Mouse (Mus musculus) lung, postnatal 4 days (tissue): ENCODE results near the gene Acot1.
A peak's percentile ranks its signal among the peaks of the same experiment; 100 is the strongest.
"Not testable (repeated sequence)": the region's sequence is repeated elsewhere in the genome, so short reads cannot be mapped to it uniquely, and the experiment has no call there.

Experiments
- DNase-seq, 2 experiments: peaks; one replicate each; pipeline ENCODE4 v3.0.0; 2021

Gene Acot1

DNA sequence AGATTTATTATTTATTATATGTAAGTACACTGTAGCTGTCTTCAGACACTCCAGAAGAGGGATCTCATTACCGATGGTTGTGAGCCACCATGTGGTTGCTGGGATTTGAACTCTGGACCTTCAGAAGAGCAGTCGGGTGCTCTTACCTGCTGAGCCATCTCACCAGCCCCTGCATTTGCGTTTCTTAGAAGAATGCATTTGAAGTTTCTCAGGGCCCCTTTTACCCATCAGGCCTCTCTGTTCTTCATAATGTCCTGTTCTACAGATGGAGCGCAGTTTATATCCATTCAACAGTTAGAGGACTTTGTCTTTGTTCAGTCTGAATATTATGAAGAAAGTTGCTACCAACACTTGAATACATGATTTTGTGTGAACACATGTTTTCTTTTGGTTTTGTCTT lies 13.0 kb downstream of the Acot1 start:
- DNase-seq, result not testable (repeated sequence)

DNA sequence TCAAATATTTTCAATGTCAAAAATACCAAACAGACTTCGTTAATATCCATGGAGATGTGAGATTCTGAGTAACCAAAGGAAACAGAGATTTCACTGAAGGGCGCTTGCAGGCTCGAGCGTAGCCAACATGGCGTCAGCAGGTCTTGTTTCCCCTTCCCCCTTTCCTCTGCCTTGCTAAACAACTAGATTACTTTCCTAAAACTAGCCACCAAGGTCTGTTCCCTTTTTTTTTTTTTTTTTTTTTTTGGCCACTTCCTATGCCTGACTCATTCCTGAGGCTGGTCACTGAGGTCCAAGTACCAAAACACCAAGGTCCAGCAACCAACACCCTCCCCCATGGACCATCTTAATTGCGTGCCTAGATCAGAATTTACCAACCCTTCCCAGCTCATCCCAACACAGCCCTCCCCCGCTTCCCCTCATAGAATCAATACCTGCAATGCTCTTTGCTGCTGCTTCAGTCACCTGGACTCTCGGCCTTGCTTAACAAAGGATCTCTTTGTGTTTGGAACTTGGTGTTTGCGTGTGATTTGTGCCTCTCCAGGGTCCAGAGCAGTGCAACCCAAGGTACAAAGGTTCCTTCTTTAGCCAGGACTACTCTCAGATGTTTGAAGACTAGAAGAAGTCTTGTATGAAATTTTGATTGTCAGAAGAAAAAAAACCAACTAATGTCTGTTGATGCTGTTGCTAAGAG lies 13.9 kb downstream of the Acot1 start:
- no peak for DNase-seq

DNA sequence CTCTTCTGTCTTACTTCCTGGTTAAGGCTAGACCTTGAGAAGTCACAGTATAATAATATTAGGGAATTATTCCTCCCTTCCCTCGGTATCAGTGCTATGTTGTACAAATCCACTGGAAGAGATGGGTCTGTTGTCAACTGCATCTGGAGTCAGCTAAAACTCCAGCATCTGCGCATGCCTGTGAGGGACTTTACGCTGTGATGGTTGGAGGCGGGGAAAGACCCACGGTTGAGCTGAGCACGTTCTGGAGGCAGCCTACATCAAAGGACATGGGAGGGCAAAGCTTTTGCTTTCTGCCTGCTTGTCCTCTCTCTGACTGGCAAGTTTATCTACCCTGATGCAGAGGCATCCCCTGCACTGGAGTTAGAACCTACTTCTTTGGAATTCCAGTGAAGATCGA lies 16.6 kb downstream of the Acot1 start:
- no peak for DNase-seq

DNA sequence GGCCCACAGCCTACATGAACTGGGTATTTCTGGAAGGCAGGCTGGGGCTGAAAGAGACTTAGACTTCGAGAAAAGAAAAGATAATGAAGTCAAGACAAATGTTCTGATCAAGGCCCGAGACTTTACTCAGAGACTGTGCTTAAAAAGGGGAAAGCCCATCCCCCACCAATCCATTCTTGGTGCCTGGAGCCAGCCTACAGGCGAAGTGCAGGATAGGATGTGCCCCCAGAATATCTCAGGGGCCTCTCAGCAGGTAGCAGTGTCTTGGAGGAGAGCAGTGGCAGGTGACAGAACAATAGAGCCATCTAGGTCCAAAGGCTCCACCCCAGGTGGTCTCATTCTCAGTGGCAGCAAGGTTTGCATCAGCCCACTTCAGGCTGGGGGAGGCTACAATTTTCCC lies 19.0 kb downstream of the Acot1 start:
- DNase-seq, result not testable (repeated sequence)

DNA sequence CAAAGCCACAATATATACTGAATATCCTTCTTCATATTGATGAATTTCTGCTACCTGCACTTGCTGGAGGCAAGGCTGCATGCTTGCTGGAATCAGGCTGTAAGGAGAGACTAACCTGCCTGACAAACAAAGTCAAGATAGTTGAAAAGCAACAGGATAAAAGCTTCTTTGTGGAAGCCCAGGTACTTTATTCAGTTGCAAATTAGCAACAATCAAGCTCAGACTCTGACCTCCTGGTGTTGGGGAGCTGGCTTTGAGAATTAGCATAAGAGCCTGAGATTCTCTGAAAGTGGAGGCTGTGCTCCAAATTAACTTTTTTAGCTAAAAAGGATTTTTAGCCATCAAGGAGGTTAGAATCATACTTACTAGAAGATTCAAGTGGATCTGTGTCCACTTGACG lies 19.8 kb downstream of the Acot1 start:
- not testable (repeated sequence) for DNase-seq

DNA sequence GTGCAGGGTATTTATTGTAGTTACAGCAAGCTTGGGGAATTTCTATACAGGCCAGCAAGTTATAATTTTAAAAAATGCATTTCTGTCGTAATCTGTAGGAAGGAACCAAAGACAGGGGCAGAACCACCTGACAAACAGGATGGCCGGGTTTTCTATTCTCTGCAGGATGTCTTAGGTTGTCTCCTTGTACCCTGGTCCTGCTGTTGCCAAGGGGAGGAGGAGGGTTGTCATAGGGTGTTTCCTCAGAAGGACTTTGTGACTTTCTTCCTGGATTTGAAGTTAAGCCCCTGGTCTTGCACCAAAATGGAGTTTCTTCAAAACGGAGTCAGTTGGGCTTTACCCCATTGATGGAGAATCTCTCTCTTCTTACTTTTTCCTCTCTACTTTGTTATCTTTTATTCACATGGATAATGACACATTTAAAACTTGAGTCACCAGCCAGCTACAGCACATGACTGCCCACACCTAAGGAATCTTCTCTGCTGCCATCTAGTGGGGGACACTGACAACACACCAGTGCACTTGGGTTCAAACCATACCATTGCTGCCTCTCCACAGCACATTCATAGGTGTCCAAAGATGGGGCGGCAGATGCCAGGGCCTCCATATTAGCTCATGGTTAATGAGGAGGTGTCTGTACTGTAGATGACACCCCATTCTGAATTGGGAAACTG lies 21.5 kb downstream of the Acot1 start:
- peak; percentile 57 to 83 for DNase-seq

DNA sequence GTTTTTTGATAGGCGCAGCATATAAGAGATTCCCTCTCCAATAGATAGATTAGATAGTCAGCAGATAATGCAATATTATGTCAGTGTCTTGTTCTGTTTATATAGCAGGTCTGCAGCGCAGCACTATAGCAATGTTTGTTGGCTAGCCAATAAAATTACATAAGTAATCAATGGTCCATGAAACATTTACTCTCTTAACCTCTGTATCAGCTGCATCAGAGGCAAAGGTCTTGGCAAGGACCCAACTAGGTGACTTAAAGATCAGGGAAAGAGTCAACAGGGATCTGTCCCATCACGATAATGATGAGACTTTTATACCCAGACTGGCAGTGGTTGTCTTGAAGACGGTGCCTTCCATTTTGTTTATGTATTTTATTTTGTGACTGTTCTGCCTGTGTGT lies 23.6 kb downstream of the Acot1 start:
- no peak for DNase-seq

DNA sequence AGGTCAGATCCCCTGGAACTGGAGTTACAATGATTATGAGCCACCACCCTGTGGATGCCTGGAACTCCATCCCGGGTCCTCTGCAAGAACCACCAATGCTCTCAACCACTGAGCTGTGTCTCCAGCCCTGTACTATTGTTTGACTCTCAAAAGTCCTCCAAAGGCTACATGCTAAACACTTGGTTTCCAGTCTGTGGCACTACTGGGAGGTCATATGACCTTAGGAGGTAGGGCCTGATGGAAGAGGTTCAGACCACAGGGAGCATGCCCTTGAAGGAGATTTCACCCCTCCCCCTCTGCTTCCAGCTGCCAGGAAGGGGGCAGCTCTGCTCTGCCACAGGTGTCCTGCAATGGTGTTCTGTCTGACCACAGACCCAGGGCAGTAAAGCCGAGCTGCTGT lies 24.0 kb downstream of the Acot1 start:
- DNase-seq, result not testable (repeated sequence)

DNA sequence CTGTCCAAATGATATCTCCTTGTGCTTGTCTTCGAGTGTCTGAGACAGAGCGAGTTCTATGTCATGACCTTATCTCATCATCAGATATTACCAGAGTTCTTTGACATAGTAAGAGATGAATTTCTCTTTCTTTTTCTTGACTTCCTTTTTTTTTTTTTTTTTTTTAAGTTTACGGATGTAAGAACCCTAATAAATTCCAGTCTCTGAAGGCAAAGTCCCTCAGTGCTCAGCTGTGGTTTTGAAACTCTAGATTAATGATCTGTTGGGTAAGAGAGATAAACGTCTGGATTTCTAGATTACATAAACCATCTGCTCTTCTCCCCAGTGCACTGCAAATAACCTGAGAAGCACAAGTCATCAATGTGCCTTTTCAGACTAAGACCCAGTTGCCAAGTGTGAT lies 24.8 kb downstream of the Acot1 start:
- no peak for DNase-seq

DNA sequence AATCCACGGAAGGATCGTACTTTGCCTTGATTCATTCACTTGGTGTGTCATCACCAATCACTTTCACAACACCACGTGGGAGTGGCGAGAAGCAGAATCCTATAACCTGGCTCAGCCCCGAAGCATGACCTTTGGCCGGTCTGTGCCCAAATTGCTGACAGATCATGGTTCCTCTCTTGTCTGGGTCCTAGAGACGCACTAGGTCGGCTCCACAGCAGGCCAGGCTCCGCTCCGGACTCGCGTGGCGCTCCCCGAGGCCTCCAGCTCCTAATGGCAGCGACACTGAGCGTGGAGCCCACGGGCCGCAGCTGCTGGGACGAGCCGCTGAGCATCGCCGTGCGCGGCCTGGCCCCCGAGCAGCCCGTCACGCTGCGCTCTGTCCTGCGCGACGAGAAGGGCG lies 29.0 kb downstream of the Acot1 start, which contains the start of gene Acot4:
Acot4 (plus strand) TSS at position 139 of the 400 bp plus-strand sequence.
- DNase-seq, result peak in 1 of 2 experiments; percentile 42

DNA sequence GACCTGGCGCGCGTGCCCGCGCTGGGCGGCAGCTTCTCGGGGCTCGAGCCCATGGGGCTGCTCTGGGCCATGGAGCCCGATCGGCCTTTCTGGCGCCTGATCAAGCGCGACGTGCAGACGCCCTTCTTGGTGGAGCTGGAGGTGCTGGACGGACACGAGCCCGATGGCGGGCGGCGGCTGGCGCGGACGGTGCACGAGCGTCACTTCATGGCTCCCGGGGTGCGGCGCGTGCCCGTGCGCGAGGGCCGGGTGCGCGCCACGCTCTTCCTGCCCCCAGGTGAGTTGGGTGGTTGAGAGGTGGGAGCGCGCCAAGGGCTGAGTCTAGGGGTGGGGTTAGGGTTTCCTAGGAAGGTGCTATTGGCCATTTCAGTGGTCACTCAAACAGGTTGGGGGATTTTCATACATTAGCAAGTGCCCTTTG lies 29.4 kb downstream of the Acot1 start, which contains the start of gene Gm49366:
Gm49366 (plus strand) TSS at position 245 of the 421 bp plus-strand sequence.
- DNase-seq, result peak; percentile 52 to 67

DNA sequence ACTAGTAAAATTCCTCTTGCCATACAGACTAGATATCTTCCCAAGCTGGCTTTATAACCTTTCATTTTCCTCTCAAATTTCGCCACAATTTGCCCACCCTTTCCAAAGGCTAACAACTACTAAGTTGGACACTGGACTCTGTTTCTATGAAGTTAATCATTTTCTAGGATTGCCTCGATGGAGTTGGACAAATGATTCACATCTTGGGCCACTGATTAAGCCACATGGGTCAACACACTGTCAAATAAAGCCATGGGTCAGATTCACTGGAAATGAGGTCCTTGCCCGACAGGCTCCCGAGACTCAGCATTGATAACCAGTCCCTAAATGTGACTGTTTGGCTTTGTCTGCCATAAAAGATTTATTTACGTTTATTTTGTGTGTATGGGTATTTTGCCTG lies 33.0 kb downstream of the Acot1 start:
- no peak for DNase-seq

DNA sequence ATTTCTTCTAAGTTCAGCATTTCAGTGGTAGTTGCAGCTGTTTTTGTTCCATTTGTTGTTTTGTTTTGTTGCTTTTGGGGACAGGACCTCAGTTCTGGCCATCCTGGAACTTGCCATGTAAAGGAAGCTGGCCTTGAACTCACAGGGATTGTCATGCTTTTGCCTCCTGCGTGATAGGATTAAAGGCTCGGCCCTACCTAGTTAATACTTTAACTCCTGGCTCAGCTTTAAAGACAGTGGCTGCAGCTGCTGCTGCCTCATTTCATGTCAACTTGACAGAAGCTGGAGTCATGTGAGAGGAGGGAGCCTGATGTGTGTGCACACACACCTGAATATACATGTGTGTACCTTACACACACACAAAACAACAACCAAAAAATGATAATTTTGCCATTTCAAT lies 34.8 kb downstream of the Acot1 start:
- DNase-seq, result no peak

DNA sequence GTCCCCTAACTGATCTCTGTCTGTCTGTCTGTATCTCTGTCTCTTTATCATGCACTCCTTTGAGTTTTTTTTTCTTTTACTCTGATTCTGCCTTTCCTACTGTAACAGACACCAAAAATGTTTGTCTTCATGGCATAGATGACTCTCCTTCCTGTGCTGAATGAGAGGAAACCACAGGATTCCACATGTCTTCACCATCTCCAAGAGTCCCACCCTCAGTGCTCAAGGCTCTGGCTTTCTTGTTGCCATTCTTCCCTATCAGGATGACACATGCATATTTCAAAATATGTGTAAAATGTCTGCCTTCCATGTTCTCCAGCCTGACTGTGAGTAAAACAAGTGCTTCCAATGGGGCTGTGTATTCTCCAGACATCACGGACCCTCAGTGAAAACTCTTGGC lies 37.6 kb downstream of the Acot1 start:
- no peak for DNase-seq

DNA sequence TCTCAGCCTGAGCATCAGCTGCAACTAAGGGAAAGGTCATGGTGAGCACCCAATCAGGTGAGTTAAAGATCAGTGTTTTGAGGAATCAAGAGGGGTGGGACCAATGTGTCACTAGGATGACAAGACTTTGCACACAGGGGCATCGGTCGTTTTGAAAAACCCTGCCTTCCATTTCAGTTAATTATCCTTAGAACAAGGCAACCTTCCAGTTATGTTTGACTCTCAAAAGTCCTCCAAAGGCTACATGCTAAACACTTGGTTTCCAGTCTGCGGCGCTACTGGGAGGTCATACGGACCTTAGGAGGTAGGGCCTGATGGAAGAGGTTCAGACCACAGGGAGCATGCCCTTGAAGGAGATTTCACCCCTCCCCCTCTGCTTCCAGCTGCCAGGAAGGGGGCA lies 41.5 kb downstream of the Acot1 start:
- DNase-seq, result not testable (repeated sequence)

DNA sequence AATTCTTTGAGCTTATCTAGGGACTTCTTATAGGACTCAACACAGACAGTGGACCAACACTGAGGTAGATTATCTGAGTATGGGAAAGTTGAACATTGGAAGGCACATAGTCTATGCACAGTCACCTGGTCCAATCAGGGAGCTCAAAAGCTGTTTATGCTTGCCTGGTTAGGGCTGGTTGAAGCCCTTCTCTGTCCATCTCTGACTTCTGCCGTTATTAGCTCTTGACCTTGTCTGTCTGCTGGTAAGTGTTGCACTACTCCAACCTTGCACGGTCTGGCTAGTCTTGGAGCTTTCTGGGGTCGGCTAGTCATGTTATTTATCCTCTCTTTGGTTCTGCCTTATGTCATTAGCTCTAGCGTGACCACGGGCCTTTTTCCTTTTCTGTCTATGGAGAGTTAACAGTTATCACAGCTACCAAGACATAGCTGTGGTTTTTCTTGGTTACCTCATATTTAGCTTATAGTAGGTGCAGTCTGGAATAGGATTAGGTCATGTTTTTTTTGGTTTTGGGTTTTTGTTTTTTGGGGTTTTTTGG lies 42.7 kb downstream of the Acot1 start, which contains the start of gene Acot3:
Acot3 (plus strand) TSS at position 208 of the 538 bp plus-strand sequence.
- no peak for DNase-seq

DNA sequence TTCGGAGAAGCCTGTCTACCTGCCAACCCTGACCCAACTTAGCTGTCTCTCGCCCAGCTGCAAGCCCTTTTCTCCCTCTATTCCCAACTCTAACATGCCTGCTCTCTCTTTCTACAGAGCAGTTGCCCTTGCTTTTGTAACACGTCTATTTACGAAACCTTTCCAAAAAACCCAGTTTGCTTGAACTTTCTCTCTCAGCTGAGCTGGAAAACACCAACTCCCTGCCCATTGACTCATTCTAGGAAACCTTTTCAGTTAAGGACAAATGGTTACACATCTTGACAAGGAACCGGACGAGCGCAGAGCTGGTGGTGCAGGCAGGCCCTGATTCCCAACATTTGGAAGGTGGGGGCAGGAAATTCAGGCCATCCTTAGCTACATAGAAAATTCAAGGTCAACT lies 43.3 kb downstream of the Acot1 start:
- no peak for DNase-seq

DNA sequence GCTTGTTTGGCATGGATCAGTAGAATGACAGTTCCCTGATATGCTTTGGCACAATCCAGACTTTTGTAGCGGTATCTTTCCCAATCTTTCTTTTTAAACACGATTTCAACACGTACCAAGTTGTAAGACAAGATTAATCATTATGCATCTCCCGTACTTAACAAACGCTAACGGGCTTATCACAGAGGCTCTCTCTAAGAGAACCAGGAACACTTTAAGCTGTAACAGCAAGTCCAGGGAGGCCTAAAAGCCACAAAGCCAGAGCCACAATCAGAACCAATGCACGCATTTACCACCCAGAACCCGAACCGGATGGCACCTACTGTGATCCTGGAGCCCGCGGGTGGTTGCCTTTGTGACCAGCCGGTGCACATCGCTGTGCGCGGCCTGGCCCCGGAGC lies 43.9 kb downstream of the Acot1 start:
- DNase-seq, result no peak

DNA sequence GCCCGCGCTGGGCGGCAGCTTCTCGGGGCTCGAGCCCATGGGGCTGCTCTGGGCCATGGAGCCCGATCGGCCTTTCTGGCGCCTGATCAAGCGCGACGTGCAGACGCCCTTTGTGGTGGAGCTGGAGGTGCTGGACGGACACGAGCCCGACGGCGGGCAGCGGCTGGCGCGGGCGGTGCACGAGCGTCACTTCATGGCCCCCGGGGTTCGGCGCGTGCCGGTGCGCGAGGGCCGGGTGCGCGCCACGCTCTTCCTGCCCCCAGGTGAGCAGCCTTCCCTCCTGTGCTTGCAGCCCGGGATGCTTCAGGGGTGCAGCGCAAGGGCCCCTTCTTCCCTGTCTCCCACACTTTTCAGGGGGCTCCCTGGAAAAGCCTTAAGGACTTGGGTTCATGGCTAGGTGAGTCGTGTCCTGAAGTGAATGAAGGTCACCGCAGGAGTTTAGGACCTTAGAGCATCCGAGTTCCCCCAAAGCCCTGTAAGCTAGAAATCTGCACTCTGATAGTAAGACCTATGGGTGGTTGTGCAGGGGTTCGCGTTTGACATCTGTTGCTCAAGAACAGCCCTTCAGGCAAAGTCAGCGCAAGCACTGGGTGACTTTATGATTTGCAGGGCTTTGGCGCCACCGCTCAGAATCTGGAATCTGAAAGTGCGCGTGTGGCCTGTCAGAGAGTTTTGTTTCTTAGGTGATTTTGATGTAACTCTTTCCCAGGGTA lies 44.5 kb downstream of the Acot1 start:
- peak; percentile 14 to 32 for DNase-seq

DNA sequence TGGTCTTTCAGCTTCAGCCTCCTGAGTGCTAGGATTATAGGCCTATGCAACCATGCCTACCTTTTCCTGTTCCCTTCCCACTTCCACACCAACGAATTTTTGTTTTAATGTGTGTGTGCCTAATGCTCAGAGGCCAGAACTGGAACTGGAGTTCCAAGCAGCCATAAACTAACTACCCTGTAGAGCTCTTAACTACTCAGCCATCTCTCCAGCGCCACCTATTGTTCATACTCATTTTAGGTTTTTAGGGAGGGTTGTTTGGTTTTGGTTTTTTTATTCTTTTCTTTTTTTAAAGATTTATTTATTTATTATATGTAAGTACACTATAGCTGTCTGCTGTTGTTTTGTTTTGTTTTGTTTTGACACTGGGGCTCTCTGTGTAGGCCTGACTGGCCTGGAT lies 51.7 kb downstream of the Acot1 start:
- peak in 1 of 2 experiments; percentile 13 for DNase-seq

DNA sequence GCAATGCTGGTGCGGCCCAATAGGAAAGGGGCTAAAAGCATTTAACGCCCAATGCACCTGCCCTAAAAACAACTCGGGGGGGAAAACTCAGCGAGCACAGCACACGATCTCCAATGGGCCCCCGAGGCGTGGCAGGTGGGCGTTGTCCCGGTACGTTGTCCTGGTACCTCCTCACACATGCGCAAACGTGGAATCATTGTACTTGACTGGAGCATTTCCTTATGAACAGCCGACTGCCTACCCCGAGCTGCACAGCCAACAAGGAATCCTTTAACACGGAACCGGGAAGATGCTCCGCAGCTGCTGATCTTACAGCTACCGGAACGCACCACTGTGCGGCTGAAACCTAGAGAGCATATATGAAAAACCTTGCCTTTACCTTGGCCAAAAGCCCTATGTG lies 53.0 kb downstream of the Acot1 start:
- DNase-seq, result no peak

DNA sequence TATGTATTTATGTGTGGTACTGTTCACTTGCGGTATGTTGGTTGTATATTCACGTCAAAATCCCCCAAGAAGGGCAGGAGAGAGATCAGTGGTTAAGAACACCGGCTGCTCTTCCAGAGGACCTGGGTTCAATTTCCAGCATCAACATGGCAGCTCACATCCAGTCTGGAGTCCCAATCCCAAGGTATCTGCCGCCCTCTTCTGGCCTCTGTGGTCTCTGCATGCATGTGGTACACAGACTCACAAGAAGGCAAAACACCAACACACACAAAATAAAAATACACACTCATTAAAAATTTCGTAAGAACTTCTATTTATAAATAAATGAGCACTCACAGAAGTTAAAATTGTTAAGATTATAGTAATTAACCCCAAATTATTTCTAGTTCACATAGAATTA lies 53.9 kb downstream of the Acot1 start:
- DNase-seq, result peak in 1 of 2 experiments; percentile 16

DNA sequence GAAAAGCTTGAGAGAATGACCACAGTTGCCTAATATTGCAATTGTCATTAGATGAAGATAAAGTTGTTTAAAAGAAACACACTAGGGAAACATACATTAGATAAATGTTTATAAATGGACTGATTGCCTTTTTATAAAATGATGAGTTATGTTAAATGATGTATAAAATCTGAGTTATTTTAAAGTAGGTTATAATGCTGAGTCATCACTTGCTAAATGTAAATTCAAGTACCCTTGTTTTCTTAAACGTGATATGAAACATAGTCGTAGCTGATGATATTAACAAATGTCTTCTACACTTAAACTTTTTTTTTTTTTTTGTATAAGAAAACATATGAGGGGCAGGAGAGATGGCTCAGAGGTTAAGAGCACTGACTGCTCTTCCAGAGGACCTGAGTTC lies 54.5 kb downstream of the Acot1 start:
- DNase-seq, result no peak
